Mouse (Mus musculus) spleen, postnatal 14 days (tissue): ENCODE data around the gene D930048N14Rik.
A peak's percentile ranks its signal among the peaks of the same experiment; 100 is the strongest.
"Not testable (repeated sequence)": the region's sequence is repeated elsewhere in the genome, so short reads cannot be mapped to it uniquely, and the experiment has no call there.

ENCODE experiments used
- DNase-seq, 2 experiments: peaks; one replicate each; pipeline ENCODE4 v3.0.0; 2021 to 2022; ENCODE audit warnings: low spot score in 2 of 2

D930048N14Rik gene

DNA sequence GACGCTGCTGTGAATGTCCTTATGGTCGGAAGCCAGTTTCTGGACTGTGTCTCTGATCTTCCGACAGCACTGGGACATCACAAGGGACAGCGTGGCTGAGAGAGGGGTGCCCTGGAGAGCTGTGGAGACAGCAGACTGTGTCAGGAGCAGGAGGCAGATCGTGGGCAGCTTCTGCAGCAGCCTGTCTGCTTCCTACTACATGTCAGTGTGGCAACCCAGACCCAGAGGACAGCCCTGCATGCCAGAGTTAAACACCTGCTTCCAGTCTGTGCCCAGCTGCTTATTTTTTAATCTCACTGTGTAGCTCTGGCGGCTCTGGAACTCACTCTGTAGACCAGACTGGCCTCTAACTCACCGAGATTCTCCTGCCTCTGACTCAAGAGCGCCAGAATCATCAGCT lies 22.8 kb upstream of the D930048N14Rik start:
- no peak for DNase-seq

- no peak for DNase-seq
Observed at GRCm38 (mm10) chr11:51629651-51630314, 21.0 kb upstream of the D930048N14Rik start.

GRCm38 (mm10) chr11:51632130-51632753 lies 18.5 kb upstream of the D930048N14Rik start:
- DNase-seq: no peak

DNA sequence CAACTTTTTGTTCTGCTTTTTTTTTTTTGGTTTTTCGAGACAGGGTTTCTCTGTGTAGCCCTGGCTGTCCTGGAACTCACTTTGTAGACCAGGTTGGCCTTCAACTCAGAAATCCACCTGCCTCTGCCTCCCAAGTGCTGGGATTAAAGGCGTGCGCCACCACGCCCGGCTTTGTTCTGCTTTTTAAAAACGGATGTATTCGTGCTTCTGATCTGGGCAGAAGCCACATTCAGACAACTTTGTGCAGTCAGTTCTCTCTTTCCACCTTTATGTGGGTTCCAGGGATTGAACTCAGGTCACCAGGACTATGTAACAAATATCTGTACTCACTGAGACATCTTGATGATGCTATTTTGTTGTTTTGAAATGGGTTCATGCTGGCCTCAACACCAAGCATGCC lies 17.6 kb upstream of the D930048N14Rik start:
- not testable (repeated sequence) for DNase-seq

- no peak for DNase-seq
Observed at GRCm38 (mm10) chr11:51633721-51634120, 17.0 kb upstream of the D930048N14Rik start.

DNA sequence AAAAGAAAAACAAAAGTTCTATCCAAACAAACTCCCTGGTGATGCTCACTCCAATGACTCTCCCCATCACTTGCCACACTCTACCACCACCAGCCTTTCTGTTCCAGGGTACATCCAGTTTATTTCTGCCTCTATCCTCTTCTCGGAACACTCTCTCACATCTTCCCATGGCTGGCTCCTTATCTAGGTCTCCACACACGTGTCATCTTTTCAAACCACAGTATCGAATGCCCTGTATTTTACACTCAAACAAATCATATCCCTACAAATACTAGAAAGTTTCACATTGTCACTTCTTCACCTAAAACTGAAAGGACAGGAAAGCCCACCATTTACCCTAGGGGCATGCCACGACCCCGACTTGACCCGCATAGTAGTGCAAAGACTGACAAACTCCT lies 15.6 kb upstream of the D930048N14Rik start:
- no peak for DNase-seq

GRCm38 (mm10) chr11:51635525-51636322 lies 15.0 kb upstream of the D930048N14Rik start, which contains the start of gene Rmnd5b:
Rmnd5b (minus strand) TSS chr11:51635896.
- DNase-seq: peak; percentile 71 to 74

GRCm38 (mm10) chr11:51636323-51636684 lies 14.4 kb upstream of the D930048N14Rik start:
- peak; percentile 47 to 71 for DNase-seq

DNA sequence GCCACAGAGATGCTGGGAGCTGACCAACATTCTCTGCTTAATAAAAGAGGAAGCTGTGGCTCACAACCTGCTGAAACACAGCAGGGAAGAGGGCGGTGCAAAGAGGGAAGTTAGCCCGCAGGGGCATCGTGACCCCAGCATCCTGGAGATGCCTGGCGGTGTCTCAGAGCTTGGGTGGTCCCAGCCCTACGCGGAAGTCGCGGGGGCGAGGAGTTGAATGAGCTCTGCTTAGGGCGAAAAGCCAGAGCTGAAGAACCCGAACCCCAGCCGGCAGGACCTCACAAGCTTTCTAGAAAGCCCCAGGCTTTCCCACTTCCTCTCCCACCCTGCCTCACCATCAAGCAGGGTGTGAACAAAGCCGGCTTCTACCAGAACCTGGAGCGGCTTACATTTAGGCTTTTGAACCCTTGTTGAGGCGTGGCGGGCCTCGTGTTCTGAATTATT lies 12.8 kb upstream of the D930048N14Rik start:
- DNase-seq: peak in 1 of 2 experiments; percentile 53

GRCm38 (mm10) chr11:51638497-51638896 lies 12.3 kb upstream of the D930048N14Rik start:
- DNase-seq: no peak

DNA sequence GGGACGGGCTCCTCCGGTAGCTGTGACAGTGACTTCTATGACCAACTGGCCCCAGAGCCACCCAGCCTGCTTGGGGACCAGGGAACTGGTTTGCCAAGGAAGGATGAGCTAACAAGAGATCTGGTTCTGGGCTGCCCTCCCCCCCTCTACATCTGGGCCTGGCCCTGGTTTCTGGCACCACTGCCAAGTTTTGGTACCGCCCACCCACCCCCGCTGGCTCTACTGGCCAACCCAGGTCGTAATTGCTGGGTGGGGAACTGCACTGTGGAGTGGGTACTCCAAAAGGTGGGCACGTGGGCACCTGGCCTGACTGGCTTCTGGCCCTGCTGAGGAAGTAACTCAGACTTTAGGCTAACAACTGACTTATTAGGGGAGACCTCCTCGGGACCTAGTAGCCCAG lies 10.0 kb upstream of the D930048N14Rik start:
- DNase-seq: no peak

DNA sequence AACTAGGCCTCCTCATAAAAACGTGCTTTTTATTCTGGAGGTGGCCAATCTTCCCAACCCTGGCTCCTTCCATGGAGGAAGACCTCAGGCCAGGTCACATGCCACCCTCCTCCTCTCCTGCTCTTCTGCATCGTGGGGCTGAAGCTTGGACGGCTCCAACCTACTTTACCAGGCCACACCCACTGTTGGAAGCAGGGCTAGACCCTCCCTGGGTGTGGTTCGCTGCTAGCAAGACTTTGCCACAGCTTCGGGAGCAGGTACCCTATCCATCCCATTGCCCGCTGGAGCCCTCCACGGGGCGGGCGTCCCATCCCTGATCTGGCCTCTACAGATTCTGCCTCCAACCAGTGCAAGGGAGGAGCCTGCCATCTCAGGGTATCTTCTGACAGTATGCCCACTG lies 7.6 kb upstream of the D930048N14Rik start:
- DNase-seq: no peak

GRCm38 (mm10) chr11:51643761-51644160 lies 7.0 kb upstream of the D930048N14Rik start:
- no peak for DNase-seq

DNA sequence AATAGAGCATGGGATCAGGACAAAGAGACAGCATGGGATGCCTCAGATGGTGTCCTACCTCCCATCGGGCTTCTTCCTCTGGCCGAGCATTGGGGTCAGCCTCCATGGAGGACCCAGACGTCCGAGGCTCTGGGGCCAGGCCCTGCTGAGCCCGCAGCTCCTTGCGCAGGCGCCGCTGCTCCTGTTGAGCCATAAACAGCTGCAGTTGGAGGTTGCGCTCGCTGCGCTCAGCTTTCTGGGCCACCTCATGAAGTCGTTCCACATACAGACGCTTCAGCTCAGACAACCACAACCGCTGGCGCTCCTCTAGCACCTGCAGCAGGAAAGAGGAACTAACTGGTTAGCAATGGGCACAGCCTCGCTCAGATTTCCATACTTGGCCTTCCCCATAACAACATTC lies 6.5 kb upstream of the D930048N14Rik start:
- DNase-seq: peak; percentile 38 to 61

- DNase-seq: no peak
Observed at GRCm38 (mm10) chr11:51645293-51645692, 5.5 kb upstream of the D930048N14Rik start.

GRCm38 (mm10) chr11:51646245-51646644 lies 4.5 kb upstream of the D930048N14Rik start:
- no peak for DNase-seq

GRCm38 (mm10) chr11:51646751-51647667 lies 3.7 kb upstream of the D930048N14Rik start:
- no peak for DNase-seq

DNA sequence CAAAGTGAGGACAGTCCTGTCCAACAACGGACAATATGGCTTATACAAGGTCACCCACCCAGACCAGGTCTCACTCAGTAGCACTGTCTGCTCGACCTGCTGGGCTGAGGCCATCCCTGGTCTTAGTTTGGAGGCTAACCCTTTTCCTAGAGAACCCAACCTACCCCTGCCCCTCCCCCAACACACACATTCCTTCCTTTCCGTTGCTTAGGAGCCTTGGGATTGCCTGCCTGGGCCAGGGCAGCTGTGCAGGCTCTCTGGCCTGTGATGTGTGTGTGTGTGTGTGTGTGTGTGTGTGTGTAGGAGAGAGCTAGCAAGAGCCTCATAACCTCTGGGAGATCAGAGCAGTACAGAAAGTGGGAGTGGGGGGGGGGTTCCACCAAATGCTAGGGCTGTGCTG lies 2.2 kb upstream of the D930048N14Rik start:
- no peak for DNase-seq

GRCm38 (mm10) chr11:51649111-51649888 lies 1.5 kb upstream of the D930048N14Rik start:
- no peak for DNase-seq

DNA sequence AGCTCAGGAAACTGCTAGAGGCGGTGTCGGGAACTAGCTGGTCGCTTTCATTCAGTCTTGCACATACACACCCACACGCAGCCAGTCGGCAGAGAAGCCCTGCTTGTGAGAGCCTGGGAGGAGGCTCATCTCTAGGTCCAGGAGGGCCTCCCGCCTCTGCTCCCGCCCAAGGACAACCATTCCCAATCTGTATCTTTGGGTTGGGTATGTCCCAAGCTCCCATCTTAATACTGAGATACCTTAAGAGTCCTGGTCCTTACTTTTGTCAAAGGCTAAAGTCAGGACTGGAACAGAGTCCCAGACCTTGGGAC lies 910 bp upstream of the D930048N14Rik start:
- no peak for DNase-seq

DNA sequence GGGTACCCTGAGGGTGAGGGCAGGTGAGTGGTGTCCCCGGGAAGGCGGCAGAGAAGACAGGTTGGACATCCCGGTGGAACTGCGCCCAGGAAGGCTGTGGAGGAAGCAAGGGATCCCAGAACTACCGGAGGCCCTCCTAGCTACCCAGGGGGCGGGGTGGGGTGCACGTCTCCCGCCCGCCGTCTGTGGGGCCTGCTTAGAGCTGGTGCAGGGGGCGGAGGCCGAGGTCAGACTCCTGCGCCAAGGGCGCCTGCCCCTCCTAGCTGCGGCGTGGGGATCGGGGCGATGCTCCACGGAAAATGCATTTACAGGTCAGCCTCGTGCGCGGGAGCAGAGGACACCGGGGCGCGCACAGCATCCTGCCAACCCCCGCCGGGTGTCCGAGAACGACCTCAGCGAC lies 493 bp upstream of the D930048N14Rik start:
- no peak for DNase-seq
